Mouse (Mus musculus): ENCODE data around the gene Wfs1. TPM values are rescaled to one million over a fixed set of nuclear protein-coding genes. Genes with fewer than 3 reads are reported as not detected.

Wfs1 gene
- polyA plus RNA-seq, 1 experiment from 2014 or later, result 2.0 TPM

- 42% methylated on average over 4 of the region's 4 CpGs for WGBS (ENCODE audit: insufficient replicate concordance)
- Histone ChIP-seq H3K9ac (ENCODE audit: low read depth, low read length) (no peak overlapping the region), H3K9me3 (replicated peaks; ENCODE audit: control insufficient read depth, low read length) (no peaks in the 10 kb centered on the region), H3K27ac (ENCODE audit: low read length) (no peak overlapping the region), H3K27me3 (ENCODE audit: control insufficient read depth, insufficient read depth, low read depth, low read length) (no peaks in the 10 kb centered on the region), H3K36me3 (ENCODE audit: control insufficient read depth, insufficient read depth) (no peaks in the 10 kb centered on the region), H3K4me2 (ENCODE audit: low read depth, low read length) (no peak overlapping the region), H3K4me3 (ENCODE audit: low read depth, low read length) (no peak overlapping the region), H3K4me1 (ENCODE audit: control insufficient read depth, low read depth, low read length) (no peaks in the 10 kb centered on the region)
- ATAC-seq (ENCODE audit: low read depth), result no peak
These were observed 60.3 kb downstream of the Wfs1 start for GRCm38 (mm10) chr5:36928701-36929100.

- H3K4me3 ChIP-seq (ENCODE audit: low read depth, low read length), result no peak overlapping the region
- H3K4me1 ChIP-seq (ENCODE audit: control insufficient read depth, low read depth, low read length), result no peaks in the 10 kb centered on the region
- no peak overlapping the region for H3K4me2 ChIP-seq (ENCODE audit: low read depth, low read length)
- no peak for ATAC-seq (ENCODE audit: low read depth)
- no peak overlapping the region for H3K27ac ChIP-seq (ENCODE audit: low read length)
- no peaks in the 10 kb centered on the region for H3K9me3 ChIP-seq (replicated peaks; ENCODE audit: control insufficient read depth, low read length)
- H3K9ac ChIP-seq (ENCODE audit: low read depth, low read length), result no peak overlapping the region
- no peaks in the 10 kb centered on the region for H3K36me3 ChIP-seq (ENCODE audit: control insufficient read depth, insufficient read depth)
- WGBS (ENCODE audit: insufficient replicate concordance), result 29% methylated on average over 11 of the region's 11 CpGs
- H3K27me3 ChIP-seq (ENCODE audit: control insufficient read depth, insufficient read depth, low read depth, low read length), result no peaks in the 10 kb centered on the region
These were observed 64.9 kb downstream of the Wfs1 start for GRCm38 (mm10) chr5:36923826-36924700.

- Histone ChIP-seq H3K4me3 (ENCODE audit: low read depth, low read length) (no peak overlapping the region), H3K4me1 (ENCODE audit: control insufficient read depth, low read depth, low read length) (no peaks in the 10 kb centered on the region), H3K9ac (ENCODE audit: low read depth, low read length) (no peak overlapping the region), H3K27me3 (ENCODE audit: control insufficient read depth, insufficient read depth, low read depth, low read length) (no peaks in the 10 kb centered on the region), H3K27ac (ENCODE audit: low read length) (no peak overlapping the region), H3K36me3 (ENCODE audit: control insufficient read depth, insufficient read depth) (no peaks in the 10 kb centered on the region), H3K9me3 (replicated peaks; ENCODE audit: control insufficient read depth, low read length) (no peaks in the 10 kb centered on the region), H3K4me2 (ENCODE audit: low read depth, low read length) (no peak overlapping the region)
- WGBS (ENCODE audit: insufficient replicate concordance), result 26% methylated on average over 10 of the region's 10 CpGs
- no peak for ATAC-seq (ENCODE audit: low read depth)
These were observed 66.2 kb downstream of the Wfs1 start for GRCm38 (mm10) chr5:36922811-36923210.

GRCm38 (mm10) chr5:36921871-36922270, 67.1 kb downstream of the Wfs1 start:
- H3K27me3 ChIP-seq (ENCODE audit: control insufficient read depth, insufficient read depth, low read depth, low read length), result no peaks in the 10 kb centered on the region
- H3K4me1 ChIP-seq (ENCODE audit: control insufficient read depth, low read depth, low read length), result no peaks in the 10 kb centered on the region
- no peak overlapping the region for H3K4me3 ChIP-seq (ENCODE audit: low read depth, low read length)
- 50% methylated on average over 1 of the region's 1 CpGs for WGBS (ENCODE audit: insufficient replicate concordance)
- no peak overlapping the region for H3K9ac ChIP-seq (ENCODE audit: low read depth, low read length)
- ATAC-seq (ENCODE audit: low read depth), result no peak
- no peaks in the 10 kb centered on the region for H3K36me3 ChIP-seq (ENCODE audit: control insufficient read depth, insufficient read depth)
- no peak overlapping the region for H3K27ac ChIP-seq (ENCODE audit: low read length)
- no peak overlapping the region for H3K4me2 ChIP-seq (ENCODE audit: low read depth, low read length)
- no peaks in the 10 kb centered on the region for H3K9me3 ChIP-seq (replicated peaks; ENCODE audit: control insufficient read depth, low read length)

DNA sequence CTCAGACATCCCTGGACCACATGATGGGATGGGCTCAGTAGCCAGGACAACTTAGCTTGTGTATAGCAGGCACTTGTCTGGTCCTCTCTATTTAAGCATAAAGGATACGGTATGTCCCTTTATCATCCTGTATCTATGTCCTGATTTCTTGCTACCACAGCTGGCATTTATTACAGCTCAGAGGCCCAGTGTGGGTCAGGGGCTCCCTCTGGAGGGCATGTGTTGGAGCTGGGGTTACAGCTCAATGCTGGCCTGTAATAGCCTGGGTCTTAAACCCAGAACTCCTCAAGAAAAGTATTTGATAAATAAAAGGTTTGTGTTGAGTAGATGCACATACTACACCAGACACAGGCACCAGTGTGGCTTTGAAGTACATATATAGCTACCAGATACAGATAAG, 68.9 kb downstream of the Wfs1 start:
- H3K4me1 ChIP-seq (ENCODE audit: control insufficient read depth, low read depth, low read length), result no peaks in the 10 kb centered on the region
- no peak overlapping the region for H3K27ac ChIP-seq (ENCODE audit: low read length)
- no peaks in the 10 kb centered on the region for H3K9me3 ChIP-seq (replicated peaks; ENCODE audit: control insufficient read depth, low read length)
- ATAC-seq (ENCODE audit: low read depth), result no peak
- H3K36me3 ChIP-seq (ENCODE audit: control insufficient read depth, insufficient read depth), result no peaks in the 10 kb centered on the region
- H3K27me3 ChIP-seq (ENCODE audit: control insufficient read depth, insufficient read depth, low read depth, low read length), result no peaks in the 10 kb centered on the region
- H3K4me2 ChIP-seq (ENCODE audit: low read depth, low read length), result no peak overlapping the region
- H3K9ac ChIP-seq (ENCODE audit: low read depth, low read length), result no peak overlapping the region
- H3K4me3 ChIP-seq (ENCODE audit: low read depth, low read length), result no peak overlapping the region
- WGBS (ENCODE audit: insufficient replicate concordance), result 54% methylated on average over 1 of the region's 1 CpGs

DNA sequence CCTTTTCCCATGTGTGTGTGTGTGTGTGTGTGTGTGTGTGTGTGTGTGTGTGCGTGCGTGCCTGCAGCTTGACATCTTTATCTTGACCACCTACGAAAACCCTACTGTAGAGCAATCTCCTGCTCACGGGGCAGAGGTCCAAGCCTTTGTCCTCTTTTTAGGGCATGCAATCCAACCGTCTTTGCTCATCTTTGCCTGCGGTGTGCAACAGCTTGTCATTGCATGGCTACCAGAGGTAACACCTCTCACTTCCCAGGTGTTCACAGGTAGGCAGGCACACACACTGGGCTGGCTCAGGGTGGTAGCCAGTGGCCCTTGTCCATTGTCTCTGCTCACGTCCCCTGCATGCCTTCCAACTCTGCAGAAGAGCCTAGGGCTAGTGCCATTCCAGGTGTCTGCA, 71.0 kb downstream of the Wfs1 start:
- no peaks in the 10 kb centered on the region for H3K36me3 ChIP-seq (ENCODE audit: control insufficient read depth, insufficient read depth)
- no peak for ATAC-seq (ENCODE audit: low read depth)
- WGBS (ENCODE audit: insufficient replicate concordance), result 59% methylated on average over 7 of the region's 7 CpGs
- no peak overlapping the region for H3K9ac ChIP-seq (ENCODE audit: low read depth, low read length)
- no peak overlapping the region for H3K4me3 ChIP-seq (ENCODE audit: low read depth, low read length)
- no peaks in the 10 kb centered on the region for H3K9me3 ChIP-seq (replicated peaks; ENCODE audit: control insufficient read depth, low read length)
- H3K4me1 ChIP-seq (ENCODE audit: control insufficient read depth, low read depth, low read length), result no peaks in the 10 kb centered on the region
- no peak overlapping the region for H3K27ac ChIP-seq (ENCODE audit: low read length)
- no peaks in the 10 kb centered on the region for H3K27me3 ChIP-seq (ENCODE audit: control insufficient read depth, insufficient read depth, low read depth, low read length)
- no peak overlapping the region for H3K4me2 ChIP-seq (ENCODE audit: low read depth, low read length)

GRCm38 (mm10) chr5:36917245-36917644, 71.8 kb downstream of the Wfs1 start:
- WGBS (ENCODE audit: insufficient replicate concordance), result 40% methylated on average over 4 of the region's 4 CpGs
- no peak overlapping the region for H3K27ac ChIP-seq (ENCODE audit: low read length)

DNA sequence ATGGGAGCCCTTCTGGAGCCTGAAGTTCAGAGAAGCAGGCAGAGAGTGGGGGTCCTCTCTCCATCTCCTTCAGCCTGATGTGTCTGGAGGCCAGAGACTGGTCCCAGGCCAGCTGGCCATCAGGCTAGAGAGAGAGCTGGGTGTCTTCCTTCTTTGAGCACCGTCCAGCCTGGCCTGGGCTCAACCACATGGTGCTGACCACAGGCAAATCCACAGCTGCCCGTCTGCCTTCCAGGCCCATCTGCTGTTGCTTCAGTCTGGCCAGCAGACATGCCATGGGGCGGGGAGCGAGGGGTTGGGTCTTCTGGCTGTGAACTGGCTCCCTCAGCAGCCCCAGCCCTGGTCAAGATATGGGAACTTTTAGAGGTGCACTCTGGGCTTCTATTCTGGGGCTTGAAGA, 72.4 kb downstream of the Wfs1 start:
- H3K4me1 ChIP-seq (ENCODE audit: control insufficient read depth, low read depth, low read length), result no peaks in the 10 kb centered on the region
- H3K4me3 ChIP-seq (ENCODE audit: low read depth, low read length), result no peak overlapping the region
- H3K4me2 ChIP-seq (ENCODE audit: low read depth, low read length), result no peak overlapping the region
- no peaks in the 10 kb centered on the region for H3K27me3 ChIP-seq (ENCODE audit: control insufficient read depth, insufficient read depth, low read depth, low read length)
- H3K36me3 ChIP-seq (ENCODE audit: control insufficient read depth, insufficient read depth), result no peaks in the 10 kb centered on the region
- no peaks in the 10 kb centered on the region for H3K9me3 ChIP-seq (replicated peaks; ENCODE audit: control insufficient read depth, low read length)
- ATAC-seq (ENCODE audit: low read depth), result no peak
- H3K9ac ChIP-seq (ENCODE audit: low read depth, low read length), result no peak overlapping the region
- 42% methylated on average over 4 of the region's 4 CpGs for WGBS (ENCODE audit: insufficient replicate concordance)
- no peak overlapping the region for H3K27ac ChIP-seq (ENCODE audit: low read length)

More at GRCm38 (mm10) chr5:36917245-36917644, 71.8 kb downstream of the Wfs1 start:
- no peak for ATAC-seq (ENCODE audit: low read depth)
- Histone ChIP-seq H3K9ac (ENCODE audit: low read depth, low read length) (no peak overlapping the region), H3K9me3 (replicated peaks; ENCODE audit: control insufficient read depth, low read length) (no peaks in the 10 kb centered on the region), H3K4me3 (ENCODE audit: low read depth, low read length) (no peak overlapping the region), H3K4me2 (ENCODE audit: low read depth, low read length) (no peak overlapping the region), H3K4me1 (ENCODE audit: control insufficient read depth, low read depth, low read length) (no peaks in the 10 kb centered on the region), H3K27me3 (ENCODE audit: control insufficient read depth, insufficient read depth, low read depth, low read length) (no peaks in the 10 kb centered on the region), H3K36me3 (ENCODE audit: control insufficient read depth, insufficient read depth) (no peaks in the 10 kb centered on the region)
